Mouse (Mus musculus): Measurements from ENCODE around the gene Bpifb1. TPM values are rescaled to one million over a fixed set of nuclear protein-coding genes. Genes with fewer than 3 reads are reported as not detected.

Gene Bpifb1
- polyA plus RNA-seq, 1 experiment from 2014 or later, result not detected

GRCm38 (mm10) chr2:154185748-154186147 is 4.9 kb upstream of the Bpifb1 start:
- Histone ChIP-seq H3K27me3 (no peaks in the 10 kb centered on the region), H3K4me1 (no peaks in the 10 kb centered on the region), H3K4me3 (replicated peaks) (no peak overlapping the region), H3K27ac (no peak overlapping the region), H3K4me2 (no peak overlapping the region), H3K9me3 (no peaks in the 10 kb centered on the region), H3K9ac (no peak overlapping the region), H3K36me3 (replicated peaks) (no peaks in the 10 kb centered on the region)
- no peak for ATAC-seq (ENCODE audit: low FRiP score)
- WGBS, result 83% methylated on average over 3 of the region's 3 CpGs

- Histone ChIP-seq H3K9ac (no peak overlapping the region), H3K27ac (no peak overlapping the region), H3K4me1 (no peaks in the 10 kb centered on the region), H3K4me2 (no peak overlapping the region), H3K27me3 (no peaks in the 10 kb centered on the region), H3K36me3 (replicated peaks) (no peaks in the 10 kb centered on the region), H3K4me3 (replicated peaks) (no peak overlapping the region), H3K9me3 (no peaks in the 10 kb centered on the region)
- no peak for ATAC-seq (ENCODE audit: low FRiP score)
- 41% methylated on average over 5 of the region's 5 CpGs for WGBS
Observed at GRCm38 (mm10) chr2:154187468-154187867, 3.1 kb upstream of the Bpifb1 start.

- H3K4me1 ChIP-seq, result no peaks in the 10 kb centered on the region
- no peak overlapping the region for H3K9ac ChIP-seq
- H3K27ac ChIP-seq, result no peak overlapping the region
- no peaks in the 10 kb centered on the region for H3K27me3 ChIP-seq
- H3K4me3 ChIP-seq (replicated peaks), result no peak overlapping the region
- H3K36me3 ChIP-seq (replicated peaks), result no peaks in the 10 kb centered on the region
- no peak overlapping the region for H3K4me2 ChIP-seq
- no peaks in the 10 kb centered on the region for H3K9me3 ChIP-seq
- no peak for ATAC-seq (ENCODE audit: low FRiP score)
- 83% methylated on average over 7 of the region's 7 CpGs for WGBS
Observed at GRCm38 (mm10) chr2:154189877-154190434, 662 bp upstream of the Bpifb1 start.

- no peak overlapping the region for H3K9ac ChIP-seq
- 93% methylated on average over 2 of the region's 2 CpGs for WGBS
- no peaks in the 10 kb centered on the region for H3K4me1 ChIP-seq
Observed at GRCm38 (mm10) chr2:154192141-154192540, 1.5 kb downstream of the Bpifb1 start.

GRCm38 (mm10) chr2:154193071-154193470 is 2.5 kb downstream of the Bpifb1 start:
- H3K27ac ChIP-seq, result no peak overlapping the region
- H3K27me3 ChIP-seq, result no peaks in the 10 kb centered on the region
- no peak overlapping the region for H3K4me3 ChIP-seq (replicated peaks)
- H3K9me3 ChIP-seq, result no peaks in the 10 kb centered on the region
- H3K36me3 ChIP-seq (replicated peaks), result no peaks in the 10 kb centered on the region
- no peak overlapping the region for H3K4me2 ChIP-seq
- H3K9ac ChIP-seq, result no peak overlapping the region
- H3K4me1 ChIP-seq, result no peaks in the 10 kb centered on the region
- WGBS, result 92% methylated on average over 4 of the region's 4 CpGs
- no peak for ATAC-seq (ENCODE audit: low FRiP score)

More at GRCm38 (mm10) chr2:154192141-154192540, 1.5 kb downstream of the Bpifb1 start:
- ATAC-seq (ENCODE audit: low FRiP score), result no peak
- Histone ChIP-seq H3K4me2 (no peak overlapping the region), H3K27ac (no peak overlapping the region), H3K27me3 (no peaks in the 10 kb centered on the region), H3K4me3 (replicated peaks) (no peak overlapping the region), H3K36me3 (replicated peaks) (no peaks in the 10 kb centered on the region), H3K9me3 (no peaks in the 10 kb centered on the region)

- Histone ChIP-seq H3K9me3 (no peaks in the 10 kb centered on the region), H3K27ac (no peak overlapping the region), H3K4me3 (replicated peaks) (no peak overlapping the region), H3K36me3 (replicated peaks) (no peaks in the 10 kb centered on the region), H3K27me3 (no peaks in the 10 kb centered on the region), H3K4me2 (no peak overlapping the region), H3K9ac (no peak overlapping the region), H3K4me1 (no peaks in the 10 kb centered on the region)
- ATAC-seq (ENCODE audit: low FRiP score), result no peak
- 68% methylated on average over 5 of the region's 5 CpGs for WGBS
Observed at GRCm38 (mm10) chr2:154193994-154194504, 3.4 kb downstream of the Bpifb1 start.

GRCm38 (mm10) chr2:154197036-154197435 is 6.4 kb downstream of the Bpifb1 start:
- no peak overlapping the region for H3K4me3 ChIP-seq (replicated peaks)
- WGBS, result 91% methylated on average over 9 of the region's 9 CpGs
- no peak overlapping the region for H3K4me2 ChIP-seq
- H3K27ac ChIP-seq, result no peak overlapping the region
- no peaks in the 10 kb centered on the region for H3K4me1 ChIP-seq
- ATAC-seq (ENCODE audit: low FRiP score), result no peak
- H3K27me3 ChIP-seq, result no peaks in the 10 kb centered on the region
- no peaks in the 10 kb centered on the region for H3K36me3 ChIP-seq (replicated peaks)
- no peaks in the 10 kb centered on the region for H3K9me3 ChIP-seq
- H3K9ac ChIP-seq, result no peak overlapping the region

- Histone ChIP-seq H3K4me1 (no peaks in the 10 kb centered on the region), H3K27ac (no peak overlapping the region), H3K9ac (no peak overlapping the region), H3K4me3 (replicated peaks) (no peak overlapping the region), H3K27me3 (no peaks in the 10 kb centered on the region), H3K4me2 (no peak overlapping the region), H3K9me3 (no peaks in the 10 kb centered on the region), H3K36me3 (replicated peaks) (no peaks in the 10 kb centered on the region)
- WGBS, result 91% methylated on average over 4 of the region's 4 CpGs
- ATAC-seq (ENCODE audit: low FRiP score), result no peak
Observed at GRCm38 (mm10) chr2:154204630-154205029, 14.0 kb downstream of the Bpifb1 start.

GRCm38 (mm10) chr2:154206908-154207307 is 16.3 kb downstream of the Bpifb1 start:
- WGBS, result 64% methylated on average over 7 of the region's 7 CpGs
- Histone ChIP-seq H3K4me3 (replicated peaks) (no peak overlapping the region), H3K36me3 (replicated peaks) (no peaks in the 10 kb centered on the region), H3K9ac (no peak overlapping the region), H3K4me1 (no peaks in the 10 kb centered on the region), H3K27ac (no peak overlapping the region), H3K27me3 (no peaks in the 10 kb centered on the region), H3K9me3 (no peaks in the 10 kb centered on the region), H3K4me2 (no peak overlapping the region)
- no peak for ATAC-seq (ENCODE audit: low FRiP score)

- WGBS, result 24% methylated on average over 3 of the region's 3 CpGs
- no peaks in the 10 kb centered on the region for H3K9me3 ChIP-seq
- H3K4me2 ChIP-seq, result no peak overlapping the region
Observed at GRCm38 (mm10) chr2:154209112-154209511, 18.5 kb downstream of the Bpifb1 start.

GRCm38 (mm10) chr2:154211121-154211520 is 20.5 kb downstream of the Bpifb1 start:
- H3K27ac ChIP-seq, result no peak overlapping the region
- 43% methylated on average over 1 of the region's 1 CpGs for WGBS
- no peaks in the 10 kb centered on the region for H3K4me1 ChIP-seq
- no peak overlapping the region for H3K9ac ChIP-seq
- H3K9me3 ChIP-seq, result no peaks in the 10 kb centered on the region
- no peaks in the 10 kb centered on the region for H3K27me3 ChIP-seq
- ATAC-seq (ENCODE audit: low FRiP score), result no peak
- no peak overlapping the region for H3K4me3 ChIP-seq (replicated peaks)
- no peak overlapping the region for H3K4me2 ChIP-seq
- H3K36me3 ChIP-seq (replicated peaks), result no peaks in the 10 kb centered on the region

More at GRCm38 (mm10) chr2:154209112-154209511, 18.5 kb downstream of the Bpifb1 start:
- no peaks in the 10 kb centered on the region for H3K36me3 ChIP-seq (replicated peaks)
- no peaks in the 10 kb centered on the region for H3K27me3 ChIP-seq
- H3K4me1 ChIP-seq, result no peaks in the 10 kb centered on the region
- H3K27ac ChIP-seq, result no peak overlapping the region
- H3K9ac ChIP-seq, result no peak overlapping the region
- H3K4me3 ChIP-seq (replicated peaks), result no peak overlapping the region
- ATAC-seq (ENCODE audit: low FRiP score), result no peak

- Histone ChIP-seq H3K36me3 (replicated peaks) (no peaks in the 10 kb centered on the region), H3K4me2 (no peak overlapping the region), H3K27ac (no peak overlapping the region), H3K4me1 (no peaks in the 10 kb centered on the region), H3K9ac (no peak overlapping the region), H3K27me3 (no peaks in the 10 kb centered on the region), H3K9me3 (no peaks in the 10 kb centered on the region), H3K4me3 (replicated peaks) (no peak overlapping the region)
- 88% methylated on average over 4 of the region's 4 CpGs for WGBS
- no peak for ATAC-seq (ENCODE audit: low FRiP score)
Observed at GRCm38 (mm10) chr2:154211881-154212280, 21.3 kb downstream of the Bpifb1 start.

- 14% methylated on average over 5 of the region's 5 CpGs for WGBS
- Histone ChIP-seq H3K4me1 (no peaks in the 10 kb centered on the region), H3K4me2 (no peak overlapping the region), H3K36me3 (replicated peaks) (no peaks in the 10 kb centered on the region), H3K9ac (no peak overlapping the region), H3K4me3 (replicated peaks) (no peak overlapping the region), H3K27ac (no peak overlapping the region), H3K9me3 (no peaks in the 10 kb centered on the region), H3K27me3 (no peaks in the 10 kb centered on the region)
- ATAC-seq (ENCODE audit: low FRiP score), result no peak
Observed at GRCm38 (mm10) chr2:154215191-154215590, 24.6 kb downstream of the Bpifb1 start.

Measured in forebrain, embryonic 12.5 days (tissue).